Mouse (Mus musculus): ENCODE measurements around the gene Gm49333. TPM values are rescaled to one million over a fixed set of nuclear protein-coding genes. Genes with fewer than 3 reads are reported as not detected.
A peak's percentile ranks its signal among the peaks of the same experiment; 100 is the strongest.

The Gm49333 gene
- polyA plus RNA-seq, 1 experiment from 2014 or later, result not detected

- no peaks in the 10 kb centered on the region for H3K9me3 ChIP-seq (ENCODE audit: control insufficient read depth, low read length)
- DNase-seq (ENCODE audit: low spot score) (no peak), ATAC-seq (ENCODE audit: low FRiP score) (no peak)
- H3K4me3 ChIP-seq (replicated peaks; ENCODE audit: low read length), result no peak overlapping the region
- H3K27ac ChIP-seq, result no peak overlapping the region
- 81% methylated on average over 7 of the region's 7 CpGs for WGBS
- H3K4me2 ChIP-seq (replicated peaks), result no peak overlapping the region
- no peaks in the 10 kb centered on the region for H3K4me1 ChIP-seq (replicated peaks; ENCODE audit: control insufficient read depth, insufficient read depth, low read length)
- H3K9ac ChIP-seq, result no peak overlapping the region
- H3K27me3 ChIP-seq (ENCODE audit: control insufficient read depth, insufficient read depth, low read length), result peaks cover 29% of the 10 kb centered on the region
- H3K36me3 ChIP-seq (replicated peaks; ENCODE audit: control insufficient read depth, insufficient read depth), result no peaks in the 10 kb centered on the region
Measured at GRCm38 (mm10) chr16:20596687-20597441, 14.5 kb upstream of the Gm49333 start.

GRCm38 (mm10) chr16:20600511-20600910 is 10.9 kb upstream of the Gm49333 start:
- Histone ChIP-seq H3K4me2 (replicated peaks) (no peak overlapping the region), H3K4me3 (replicated peaks; ENCODE audit: low read length) (no peak overlapping the region), H3K9me3 (ENCODE audit: control insufficient read depth, low read length) (no peaks in the 10 kb centered on the region), H3K27ac (no peak overlapping the region), H3K4me1 (replicated peaks; ENCODE audit: control insufficient read depth, insufficient read depth, low read length) (no peaks in the 10 kb centered on the region), H3K36me3 (replicated peaks; ENCODE audit: control insufficient read depth, insufficient read depth) (peaks cover 21% of the 10 kb centered on the region), H3K27me3 (ENCODE audit: control insufficient read depth, insufficient read depth, low read length) (peaks cover 4% of the 10 kb centered on the region; the same call in 1 of the 2 replicates), H3K9ac (no peak overlapping the region)
- WGBS, result 63% methylated on average over 5 of the region's 5 CpGs
- no peak for DNase-seq (ENCODE audit: low spot score)
- no peak for ATAC-seq (ENCODE audit: low FRiP score)

- Histone ChIP-seq H3K36me3 (replicated peaks; ENCODE audit: control insufficient read depth, insufficient read depth) (peaks cover 48% of the 10 kb centered on the region), H3K27me3 (ENCODE audit: control insufficient read depth, insufficient read depth, low read length) (no peaks in the 10 kb centered on the region), H3K9ac (no peak overlapping the region), H3K4me3 (replicated peaks; ENCODE audit: low read length) (no peak overlapping the region), H3K4me1 (replicated peaks; ENCODE audit: control insufficient read depth, insufficient read depth, low read length) (peaks cover 3% of the 10 kb centered on the region), H3K27ac (no peak overlapping the region), H3K4me2 (replicated peaks) (no peak overlapping the region), H3K9me3 (ENCODE audit: control insufficient read depth, low read length) (no peaks in the 10 kb centered on the region)
- no peak for DNase-seq (ENCODE audit: low spot score)
- ATAC-seq (ENCODE audit: low FRiP score), result no peak; the same call in 1 of the 2 replicates
- WGBS, result 57% methylated on average over 9 of the region's 9 CpGs
Measured at GRCm38 (mm10) chr16:20604705-20605104, 6.7 kb upstream of the Gm49333 start.

GRCm38 (mm10) chr16:20610501-20611356 is 681 bp upstream of the Gm49333 start:
- Histone ChIP-seq H3K9ac (peak overlapping the region; percentile 93), H3K4me3 (replicated peaks; ENCODE audit: low read length) (peak overlapping the region; percentile 80), H3K27ac (peak overlapping the region; percentile 89), H3K27me3 (ENCODE audit: control insufficient read depth, insufficient read depth, low read length) (no peaks in the 10 kb centered on the region), H3K4me1 (replicated peaks; ENCODE audit: control insufficient read depth, insufficient read depth, low read length) (peaks cover 14% of the 10 kb centered on the region), H3K9me3 (ENCODE audit: control insufficient read depth, low read length) (no peaks in the 10 kb centered on the region), H3K36me3 (replicated peaks; ENCODE audit: control insufficient read depth, insufficient read depth) (peaks cover 30% of the 10 kb centered on the region), H3K4me2 (replicated peaks) (peak overlapping the region; percentile 91)
- ATAC-seq (ENCODE audit: low FRiP score) (peak; percentile 68), DNase-seq (ENCODE audit: low spot score) (peak; percentile 89)
- under 1% methylated on average over 28 of the region's 28 CpGs for WGBS

- peak; percentile 46 for DNase-seq (ENCODE audit: low spot score)
- H3K27me3 ChIP-seq (ENCODE audit: control insufficient read depth, insufficient read depth, low read length), result no peaks in the 10 kb centered on the region
- H3K9me3 ChIP-seq (ENCODE audit: control insufficient read depth, low read length), result no peaks in the 10 kb centered on the region
- peaks cover 12% of the 10 kb centered on the region for H3K4me1 ChIP-seq (replicated peaks; ENCODE audit: control insufficient read depth, insufficient read depth, low read length)
- peak overlapping the region; percentile 90 for H3K9ac ChIP-seq
- H3K4me2 ChIP-seq (replicated peaks), result peak overlapping the region; percentile 94
- peaks cover 24% of the 10 kb centered on the region for H3K36me3 ChIP-seq (replicated peaks; ENCODE audit: control insufficient read depth, insufficient read depth)
- peak overlapping the region; percentile 80 for H3K4me3 ChIP-seq (replicated peaks; ENCODE audit: low read length)
- under 1% methylated on average over 79 of the region's 83 CpGs for WGBS
- peak overlapping the region; percentile 95 for H3K27ac ChIP-seq
- peak; percentile 23 for ATAC-seq (ENCODE audit: low FRiP score)
Measured at GRCm38 (mm10) chr16:20619541-20620398, 8.4 kb downstream of the Gm49333 start.

GRCm38 (mm10) chr16:20620399-20620735 is 9.0 kb downstream of the Gm49333 start:
- H3K9ac ChIP-seq, result peak overlapping the region; percentile 90

GRCm38 (mm10) chr16:20620751-20621190 is 9.4 kb downstream of the Gm49333 start:
- DNase-seq (ENCODE audit: low spot score) (no peak), ATAC-seq (ENCODE audit: low FRiP score) (peak; percentile 9; the same call in 1 of the 2 replicates)
- under 1% methylated on average over 32 of the region's 32 CpGs for WGBS
- H3K27me3 ChIP-seq (ENCODE audit: control insufficient read depth, insufficient read depth, low read length), result no peaks in the 10 kb centered on the region
- peak overlapping the region; percentile 94 for H3K4me2 ChIP-seq (replicated peaks)
- peak overlapping the region; percentile 90 for H3K9ac ChIP-seq
- no peaks in the 10 kb centered on the region for H3K9me3 ChIP-seq (ENCODE audit: control insufficient read depth, low read length)
- peak overlapping the region; percentile 80 for H3K4me3 ChIP-seq (replicated peaks; ENCODE audit: low read length)
- H3K4me1 ChIP-seq (replicated peaks; ENCODE audit: control insufficient read depth, insufficient read depth, low read length), result peaks cover 12% of the 10 kb centered on the region
- H3K36me3 ChIP-seq (replicated peaks; ENCODE audit: control insufficient read depth, insufficient read depth), result peaks cover 19% of the 10 kb centered on the region
- peak overlapping the region; percentile 95 for H3K27ac ChIP-seq

More at GRCm38 (mm10) chr16:20620399-20620735, 9.0 kb downstream of the Gm49333 start:
- peaks cover 12% of the 10 kb centered on the region for H3K4me1 ChIP-seq (replicated peaks; ENCODE audit: control insufficient read depth, insufficient read depth, low read length)
- H3K4me2 ChIP-seq (replicated peaks), result peak overlapping the region; percentile 94
- H3K9me3 ChIP-seq (ENCODE audit: control insufficient read depth, low read length), result no peaks in the 10 kb centered on the region
- H3K36me3 ChIP-seq (replicated peaks; ENCODE audit: control insufficient read depth, insufficient read depth), result peaks cover 23% of the 10 kb centered on the region
- H3K4me3 ChIP-seq (replicated peaks; ENCODE audit: low read length), result peak overlapping the region; percentile 80
- DNase-seq (ENCODE audit: low spot score) (no peak), ATAC-seq (ENCODE audit: low FRiP score) (peak; percentile 5; the same call in 1 of the 2 replicates)
- peak overlapping the region; percentile 95 for H3K27ac ChIP-seq
- H3K27me3 ChIP-seq (ENCODE audit: control insufficient read depth, insufficient read depth, low read length), result no peaks in the 10 kb centered on the region
- WGBS, result under 1% methylated on average over 9 of the region's 9 CpGs

GRCm38 (mm10) chr16:20621191-20621990 is 10.0 kb downstream of the Gm49333 start, which contains the start of gene Camk2n2:
TSS of gene Camk2n2 (minus strand) at chr16:20621287.
- peak; percentile 58 for ATAC-seq (ENCODE audit: low FRiP score)
- peak within 1 kb of the TSS; percentile 94 for H3K4me2 ChIP-seq (replicated peaks)

More at GRCm38 (mm10) chr16:20621191-20621990, 10.0 kb downstream of the Gm49333 start, which contains the start of gene Camk2n2:
- Histone ChIP-seq H3K9ac (peak within 1 kb of the TSS; percentile 90), H3K4me1 (replicated peaks; ENCODE audit: control insufficient read depth, insufficient read depth, low read length) (peaks cover 12% of the 10 kb centered on the region), H3K27ac (peak within 1 kb of the TSS; percentile 95), H3K36me3 (replicated peaks; ENCODE audit: control insufficient read depth, insufficient read depth) (peaks cover 12% of the 10 kb centered on the region), H3K4me3 (replicated peaks; ENCODE audit: low read length) (peak within 1 kb of the TSS; percentile 80), H3K27me3 (ENCODE audit: control insufficient read depth, insufficient read depth, low read length) (no peaks in the 10 kb centered on the region), H3K9me3 (ENCODE audit: control insufficient read depth, low read length) (no peaks in the 10 kb centered on the region)
- DNase-seq (ENCODE audit: low spot score), result peak; percentile 58
- under 1% methylated on average over 73 of the region's 92 CpGs for WGBS

Measured in hindbrain, embryonic 14.5 days (tissue).